Mouse (Mus musculus) forebrain, embryonic 10.5 days (tissue): Measurements from ENCODE around the gene Smap2. TPM values are rescaled to one million over a fixed set of nuclear protein-coding genes. Genes with fewer than 3 reads are reported as not detected.

Experiments used
- DNase-seq: peaks from one replicate; pipeline ENCODE4 v3.0.0-alpha.2; 2017; ENCODE audit warnings: low spot score; ENCODE audit errors: extremely low spot score
- H3K27ac ChIP-seq: fragments of 300-500 bp; sonication (generic); 2 replicates; pipeline ENCODE4 v1.5.1; 2016; ENCODE audit warnings: mild to moderate bottlenecking
- H3K27me3 ChIP-seq: fragments of 300-500 bp; sonication (generic); 2 replicates; pipeline ENCODE4 v1.6.1; 2016; ENCODE audit warnings: mild to moderate bottlenecking; ENCODE audit not compliant: poor library complexity, severe bottlenecking
- H3K36me3 ChIP-seq: fragments of 300-500 bp; sonication (generic); replicated peaks from 2 replicates; pipeline ENCODE4 v1.6.1; 2016; ENCODE audit warnings: mild to moderate bottlenecking, moderate library complexity
- H3K4me1 ChIP-seq: fragments of 300-500 bp; sonication (generic); 2 replicates; pipeline ENCODE4 v1.6.1; 2016
- H3K4me3 ChIP-seq: fragments of 300-500 bp; sonication (generic); 2 replicates; pipeline ENCODE4 v1.5.1; 2016; ENCODE audit warnings: mild to moderate bottlenecking, moderate library complexity
- H3K9me3 ChIP-seq: fragments of 300-500 bp; sonication (generic); 2 replicates; pipeline ENCODE4 v1.6.1; 2016; ENCODE audit warnings: mild to moderate bottlenecking, moderate library complexity
- WGBS: fragments of 180-500 bp; shearing (Covaris S2); methylation state at CpG from one replicate; pipeline ENCODE4 v1.1.7; 2016; 5-methylcytosine and 5-hydroxymethylcytosine counted together
- polyA plus RNA-seq: library from polyadenylated mRNA; unstranded; fragments of >200 nt; fragmentation: Nextera tagmentation; extraction: Ambion mirVana; gene quantifications from 2 replicates; pipeline ENCODE4 v1.2.1, GENCODE M21; 2016

Gene Smap2
- polyA plus RNA-seq, 1 experiment from 2014 or later = 11.3 TPM

- H3K27me3 ChIP-seq = no peaks in the 10 kb centered on the region
- H3K4me1 ChIP-seq = peaks cover 26% of the 10 kb centered on the region
- no peak overlapping the region for H3K27ac ChIP-seq
- DNase-seq = no peak
- no peaks in the 10 kb centered on the region for H3K36me3 ChIP-seq
- H3K9me3 ChIP-seq = no peaks in the 10 kb centered on the region
- whole genome bisulfite sequencing = 89% methylated on average over 7 of the region's 7 CpGs
- H3K4me3 ChIP-seq = peak overlapping the region; percentile 97; the same call in 1 of the 2 replicates
Measured at GRCm38 (mm10) chr4:121015268-121015659, 1.8 kb downstream of the Smap2 start.

GRCm38 (mm10) chr4:121014594-121015267 is 2.3 kb downstream of the Smap2 start:
- Histone ChIP-seq H3K36me3 (no peaks in the 10 kb centered on the region), H3K4me1 (peaks cover 26% of the 10 kb centered on the region), H3K27me3 (no peaks in the 10 kb centered on the region), H3K27ac (no peak overlapping the region), H3K9me3 (no peaks in the 10 kb centered on the region), H3K4me3 (no peak overlapping the region)
- no peak for DNase-seq
- 87% methylated on average over 10 of the region's 10 CpGs for WGBS

DNA sequence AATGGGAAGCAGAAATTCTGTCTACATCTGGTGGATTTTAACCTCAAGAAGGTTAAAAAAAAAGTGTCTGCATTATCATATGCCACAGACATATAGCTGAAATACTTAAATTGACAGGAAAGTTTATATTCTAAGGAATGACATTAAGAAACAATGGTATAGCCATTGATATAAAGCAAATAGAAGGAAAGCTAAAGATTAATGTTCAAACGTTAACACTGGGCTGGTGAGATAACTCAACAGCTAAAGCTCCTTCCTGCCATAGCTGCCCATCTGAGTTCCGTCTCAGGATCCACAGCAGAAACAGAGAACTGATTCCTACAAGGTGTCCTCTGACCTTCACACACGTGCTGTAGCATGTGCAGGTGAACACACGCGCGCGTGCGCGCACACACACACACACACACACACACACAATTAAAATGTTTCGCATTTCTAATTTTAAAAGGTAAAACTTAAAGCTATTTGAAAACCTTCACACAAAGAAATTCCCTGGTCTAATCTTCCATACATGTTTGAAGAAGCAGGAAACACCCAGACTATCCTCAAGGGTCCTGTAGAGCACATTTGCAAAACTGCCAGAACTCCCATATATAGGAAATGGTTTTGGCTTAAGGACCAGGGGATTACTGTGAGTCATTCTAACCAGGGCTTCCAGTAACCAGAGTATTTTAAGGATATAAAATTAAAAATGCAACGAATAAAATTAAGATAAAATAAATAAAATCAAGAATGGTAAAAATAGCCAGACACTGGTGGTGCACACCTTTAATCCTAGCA is 6.1 kb downstream of the Smap2 start:
- no peak overlapping the region for H3K4me3 ChIP-seq
- no peaks in the 10 kb centered on the region for H3K9me3 ChIP-seq
- H3K4me1 ChIP-seq = peaks cover 12% of the 10 kb centered on the region
- H3K36me3 ChIP-seq = no peaks in the 10 kb centered on the region
- WGBS = 88% methylated on average over 11 of the region's 11 CpGs
- H3K27me3 ChIP-seq = peaks cover 3% of the 10 kb centered on the region; the same call in 1 of the 2 replicates
- no peak for DNase-seq
- H3K27ac ChIP-seq = no peak overlapping the region

DNA sequence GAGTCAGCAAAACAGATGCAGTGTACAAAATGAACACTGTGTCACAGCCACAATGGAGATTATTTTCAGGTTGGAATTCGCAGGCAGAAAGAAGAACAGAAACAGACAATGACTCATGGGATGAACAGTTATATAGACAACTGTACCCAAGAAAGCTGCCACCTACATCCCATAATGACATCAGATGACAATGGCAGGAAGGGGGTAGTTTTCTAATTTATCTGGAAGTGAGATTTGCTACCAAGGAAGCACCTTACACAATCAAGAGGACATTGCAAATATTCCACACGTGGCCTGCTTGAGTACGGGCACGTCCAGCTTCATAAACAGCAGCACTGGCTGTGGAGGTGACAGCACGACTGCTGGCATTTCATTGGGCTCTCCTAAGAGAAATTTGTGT is 7.9 kb downstream of the Smap2 start:
- Histone ChIP-seq H3K4me1 (peaks cover 1% of the 10 kb centered on the region), H3K9me3 (no peaks in the 10 kb centered on the region), H3K36me3 (no peaks in the 10 kb centered on the region), H3K4me3 (no peak overlapping the region), H3K27me3 (peaks cover 20% of the 10 kb centered on the region), H3K27ac (no peak overlapping the region)
- no peak for DNase-seq
- 86% methylated on average over 5 of the region's 5 CpGs for WGBS

DNA sequence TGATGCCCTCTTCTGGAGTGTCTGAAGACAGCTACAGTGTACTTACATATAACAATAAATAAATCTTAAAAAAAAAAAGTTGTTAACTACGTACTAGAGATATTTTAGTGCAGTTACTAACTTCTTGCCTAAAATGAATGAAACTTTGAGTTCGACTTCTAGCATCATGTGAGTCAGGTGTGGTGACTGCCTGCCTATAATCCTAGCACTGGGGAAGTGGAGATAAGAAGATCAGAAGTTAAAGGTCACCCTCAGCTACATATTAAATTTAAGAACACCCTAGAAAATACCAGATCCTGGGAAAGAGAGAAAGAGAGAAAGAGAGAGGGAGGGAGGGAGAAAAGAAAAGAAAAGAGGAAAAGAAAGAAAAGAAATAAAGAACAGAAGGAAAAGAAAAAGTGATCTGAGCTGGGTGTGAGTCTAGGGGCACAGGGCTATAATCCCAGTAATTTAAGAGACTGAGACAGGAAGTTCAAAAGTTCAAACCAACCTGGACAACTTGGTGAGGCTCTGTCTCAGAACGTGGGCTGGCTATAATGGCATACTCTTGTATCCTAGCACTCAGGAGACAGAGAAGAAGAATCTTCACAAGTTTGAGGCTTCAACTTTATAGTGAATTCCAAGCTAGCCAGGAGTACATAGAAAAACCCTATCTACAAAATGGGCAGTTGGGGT is 8.8 kb downstream of the Smap2 start:
- WGBS = 78% methylated on average over 3 of the region's 3 CpGs

DNA sequence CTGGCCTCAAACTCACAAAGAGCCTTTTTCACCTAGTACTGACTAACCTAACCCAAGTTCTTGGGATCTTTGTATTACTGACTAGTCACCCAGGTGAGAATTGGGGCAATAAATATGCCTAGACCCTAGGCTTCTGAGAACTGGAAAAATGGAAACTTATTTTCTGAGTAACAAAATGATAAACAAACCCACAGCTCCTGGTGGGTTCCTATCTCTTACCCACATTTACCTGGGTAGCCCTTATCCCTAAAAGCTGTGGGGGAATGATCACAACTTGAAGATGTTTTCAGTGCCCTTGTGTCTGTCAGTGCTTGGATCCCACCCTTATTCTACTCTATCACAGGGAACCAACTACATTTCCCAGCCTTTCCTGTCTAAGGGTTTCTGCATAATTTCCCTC is 10.0 kb downstream of the Smap2 start:
- no peaks in the 10 kb centered on the region for H3K36me3 ChIP-seq
- H3K4me3 ChIP-seq = no peak overlapping the region
- H3K4me1 ChIP-seq = peaks cover 23% of the 10 kb centered on the region
- H3K27ac ChIP-seq = no peak overlapping the region
- peaks cover 21% of the 10 kb centered on the region for H3K27me3 ChIP-seq
- no peaks in the 10 kb centered on the region for H3K9me3 ChIP-seq
- no peak for DNase-seq

More for the DNA sequence above, 8.8 kb downstream of the Smap2 start:
- peaks cover 11% of the 10 kb centered on the region for H3K4me1 ChIP-seq
- no peak overlapping the region for H3K27ac ChIP-seq
- H3K36me3 ChIP-seq = no peaks in the 10 kb centered on the region
- peaks cover 21% of the 10 kb centered on the region for H3K27me3 ChIP-seq
- no peak overlapping the region for H3K4me3 ChIP-seq
- DNase-seq = no peak
- no peaks in the 10 kb centered on the region for H3K9me3 ChIP-seq

DNA sequence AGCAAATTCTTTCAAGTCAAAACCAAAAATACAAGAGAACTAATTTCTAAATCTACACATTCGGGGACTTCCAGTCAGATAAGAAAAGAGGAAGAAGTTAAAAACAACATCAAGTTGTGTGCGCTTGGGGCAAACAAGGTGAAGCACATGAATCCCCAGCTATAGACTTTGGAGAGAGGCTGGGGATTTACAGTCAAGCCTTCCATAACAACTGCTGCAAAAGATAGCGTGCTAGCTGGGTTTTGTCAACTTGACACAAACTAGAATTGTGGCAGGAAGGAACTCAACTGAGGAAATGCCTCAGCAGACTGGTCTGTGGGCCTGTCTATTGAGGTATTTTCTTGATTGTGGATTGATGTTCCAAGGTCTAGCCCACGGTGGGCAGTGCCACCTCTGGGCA is 12.4 kb downstream of the Smap2 start:
- Histone ChIP-seq H3K9me3 (no peaks in the 10 kb centered on the region), H3K27ac (no peak overlapping the region), H3K4me1 (peaks cover 29% of the 10 kb centered on the region), H3K4me3 (no peak overlapping the region), H3K36me3 (no peaks in the 10 kb centered on the region), H3K27me3 (peaks cover 41% of the 10 kb centered on the region)
- WGBS = 83% methylated on average over 4 of the region's 4 CpGs
- DNase-seq = no peak

- DNase-seq = no peak
- peaks cover 29% of the 10 kb centered on the region for H3K4me1 ChIP-seq
- H3K4me3 ChIP-seq = no peak overlapping the region
- WGBS = 58% methylated on average over 3 of the region's 3 CpGs
- H3K36me3 ChIP-seq = no peaks in the 10 kb centered on the region
- H3K27me3 ChIP-seq = peaks cover 48% of the 10 kb centered on the region
- no peaks in the 10 kb centered on the region for H3K9me3 ChIP-seq
- H3K27ac ChIP-seq = no peak overlapping the region
Measured at GRCm38 (mm10) chr4:121003611-121004091, 13.4 kb downstream of the Smap2 start.

GRCm38 (mm10) chr4:121002400-121003171 is 14.5 kb downstream of the Smap2 start:
- DNase-seq = no peak
- H3K4me3 ChIP-seq = no peak overlapping the region

GRCm38 (mm10) chr4:121001659-121002058 is 15.4 kb downstream of the Smap2 start:
- H3K27ac ChIP-seq = no peak overlapping the region
- H3K4me1 ChIP-seq = peaks cover 29% of the 10 kb centered on the region
- H3K4me3 ChIP-seq = no peak overlapping the region
- 88% methylated on average over 1 of the region's 1 CpGs for WGBS
- no peaks in the 10 kb centered on the region for H3K36me3 ChIP-seq
- no peaks in the 10 kb centered on the region for H3K9me3 ChIP-seq
- DNase-seq = no peak
- H3K27me3 ChIP-seq = peaks cover 49% of the 10 kb centered on the region

More at GRCm38 (mm10) chr4:121002400-121003171, 14.5 kb downstream of the Smap2 start:
- Histone ChIP-seq H3K4me1 (peaks cover 29% of the 10 kb centered on the region), H3K27ac (peak overlapping the region; percentile 48; the same call in 1 of the 2 replicates), H3K27me3 (peaks cover 48% of the 10 kb centered on the region), H3K36me3 (no peaks in the 10 kb centered on the region), H3K9me3 (no peaks in the 10 kb centered on the region)
- WGBS = 33% methylated on average over 8 of the region's 8 CpGs

DNA sequence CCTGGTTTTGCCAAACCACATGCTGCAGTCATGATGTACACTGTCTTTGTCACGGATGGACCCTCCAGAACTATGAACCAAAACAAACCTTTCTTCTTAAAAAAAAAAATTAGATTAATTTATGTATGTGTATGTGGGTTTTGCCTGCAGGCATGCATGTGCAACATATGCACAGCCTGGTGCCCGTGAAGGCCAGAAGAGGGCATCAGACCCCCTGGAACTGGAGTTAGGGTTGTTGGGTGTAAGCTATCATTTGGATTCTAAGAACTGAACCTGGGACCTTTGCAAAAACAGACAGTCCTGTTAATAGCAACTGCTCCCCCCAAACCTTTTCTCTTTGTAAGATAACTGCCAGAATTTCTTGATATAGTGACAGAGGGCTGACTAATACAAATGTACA is 16.0 kb downstream of the Smap2 start:
- Histone ChIP-seq H3K27ac (no peak overlapping the region), H3K9me3 (no peaks in the 10 kb centered on the region), H3K4me3 (no peak overlapping the region), H3K36me3 (no peaks in the 10 kb centered on the region), H3K27me3 (peaks cover 53% of the 10 kb centered on the region), H3K4me1 (peaks cover 29% of the 10 kb centered on the region)
- no peak for DNase-seq
- WGBS = 79% methylated on average over 2 of the region's 2 CpGs

GRCm38 (mm10) chr4:120995911-120996310 is 21.1 kb downstream of the Smap2 start:
- 83% methylated on average over 1 of the region's 1 CpGs for WGBS
- no peak overlapping the region for H3K27ac ChIP-seq
- peaks cover 12% of the 10 kb centered on the region for H3K4me1 ChIP-seq
- DNase-seq = no peak
- no peaks in the 10 kb centered on the region for H3K9me3 ChIP-seq
- no peaks in the 10 kb centered on the region for H3K36me3 ChIP-seq
- peaks cover 33% of the 10 kb centered on the region for H3K27me3 ChIP-seq
- H3K4me3 ChIP-seq = no peak overlapping the region
